Mouse (Mus musculus): ENCODE data around the gene Tfap4. TPM values are rescaled to one million over a fixed set of nuclear protein-coding genes. Genes with fewer than 3 reads are reported as not detected.

Tfap4 gene
- polyA plus RNA-seq, 2 experiments: 4.6 to 6.9 TPM

DNA sequence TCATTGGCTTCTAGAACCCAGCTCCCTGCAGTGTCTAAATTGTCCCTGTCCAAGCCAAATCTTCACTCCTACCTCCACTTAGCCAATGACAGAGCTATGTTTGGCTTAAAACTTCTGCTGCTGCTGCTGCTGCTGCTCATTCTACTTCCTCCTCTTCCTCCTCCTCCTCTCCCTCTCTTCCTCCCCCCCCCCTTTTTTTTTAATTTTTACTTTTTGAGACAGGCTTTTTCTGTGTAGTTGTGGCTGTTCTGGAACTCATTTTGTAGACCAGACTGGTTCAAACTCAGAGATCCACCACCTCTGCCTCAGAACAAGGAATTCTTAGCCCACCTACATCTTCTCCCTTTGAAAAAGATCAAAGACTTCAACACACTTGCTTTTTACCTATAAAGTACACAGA lies 57.1 kb downstream of the Tfap4 start:
- H3K27ac ChIP-seq: no peak overlapping the region
- TF ChIP-seq EP300 (IDR thresholded peaks at IDR 0.05; ENCODE audit: low read depth): no peak
- TF ChIP-seq CTCF (IDR thresholded peaks at IDR 0.05; ENCODE audit: low read depth): no peak
- H3K4me1 ChIP-seq (replicated peaks; ENCODE audit: control insufficient read depth in 2 of 2, insufficient read depth in 2 of 2, low read length in 1 of 2): peaks cover 0 to 2% of the 10 kb centered on the region in 2 experiments; a peak in 1 of 4 replicates
- no peaks in the 10 kb centered on the region for H3K27me3 ChIP-seq (ENCODE audit: control insufficient read depth, insufficient read depth, low read length)
- no peak overlapping the region for H3K4me2 ChIP-seq (ENCODE audit: low read depth)
- ATAC-seq (ENCODE audit: insufficient read depth): no peak
- DNase-seq (ENCODE audit: low read depth in 3 of 3, low spot score in 3 of 3): no peak
- H3K9me3 ChIP-seq (ENCODE audit: control insufficient read depth, low read length): no peaks in the 10 kb centered on the region
- H3K36me3 ChIP-seq (replicated peaks; ENCODE audit: control insufficient read depth, insufficient read depth, low read depth): no peaks in the 10 kb centered on the region
- H3K4me3 ChIP-seq (ENCODE audit: insufficient read depth in 1 of 2, low read depth in 2 of 2, low read length in 2 of 2): no peak overlapping the region
- no peak overlapping the region for H3K9ac ChIP-seq (replicated peaks)

- H3K4me2 ChIP-seq (ENCODE audit: low read depth): no peak overlapping the region
- no peaks in the 10 kb centered on the region for H3K36me3 ChIP-seq (replicated peaks; ENCODE audit: control insufficient read depth, insufficient read depth, low read depth)
- H3K27ac ChIP-seq: no peak overlapping the region
- TF ChIP-seq EP300 (IDR thresholded peaks at IDR 0.05; ENCODE audit: low read depth) (no peak), CTCF (IDR thresholded peaks at IDR 0.05; ENCODE audit: low read depth) (no peak)
- no peak overlapping the region for H3K4me3 ChIP-seq (ENCODE audit: insufficient read depth in 1 of 2, low read depth in 2 of 2, low read length in 2 of 2)
- WGBS (ENCODE audit: insufficient replicate concordance): 54% methylated on average over 3 of the region's 3 CpGs
- DNase-seq (ENCODE audit: low read depth in 3 of 3, low spot score in 3 of 3) (no peak), ATAC-seq (ENCODE audit: insufficient read depth) (no peak)
- H3K27me3 ChIP-seq (ENCODE audit: control insufficient read depth, insufficient read depth, low read length): no peaks in the 10 kb centered on the region
- no peaks in the 10 kb centered on the region for H3K9me3 ChIP-seq (ENCODE audit: control insufficient read depth, low read length)
- H3K4me1 ChIP-seq (replicated peaks; ENCODE audit: control insufficient read depth in 2 of 2, insufficient read depth in 2 of 2, low read length in 1 of 2): peaks cover 0 to 2% of the 10 kb centered on the region in 2 experiments; a peak in 1 of 4 replicates
- H3K9ac ChIP-seq (replicated peaks): no peak overlapping the region
These were observed 58.0 kb downstream of the Tfap4 start for GRCm38 (mm10) chr16:4501703-4502102.

DNA sequence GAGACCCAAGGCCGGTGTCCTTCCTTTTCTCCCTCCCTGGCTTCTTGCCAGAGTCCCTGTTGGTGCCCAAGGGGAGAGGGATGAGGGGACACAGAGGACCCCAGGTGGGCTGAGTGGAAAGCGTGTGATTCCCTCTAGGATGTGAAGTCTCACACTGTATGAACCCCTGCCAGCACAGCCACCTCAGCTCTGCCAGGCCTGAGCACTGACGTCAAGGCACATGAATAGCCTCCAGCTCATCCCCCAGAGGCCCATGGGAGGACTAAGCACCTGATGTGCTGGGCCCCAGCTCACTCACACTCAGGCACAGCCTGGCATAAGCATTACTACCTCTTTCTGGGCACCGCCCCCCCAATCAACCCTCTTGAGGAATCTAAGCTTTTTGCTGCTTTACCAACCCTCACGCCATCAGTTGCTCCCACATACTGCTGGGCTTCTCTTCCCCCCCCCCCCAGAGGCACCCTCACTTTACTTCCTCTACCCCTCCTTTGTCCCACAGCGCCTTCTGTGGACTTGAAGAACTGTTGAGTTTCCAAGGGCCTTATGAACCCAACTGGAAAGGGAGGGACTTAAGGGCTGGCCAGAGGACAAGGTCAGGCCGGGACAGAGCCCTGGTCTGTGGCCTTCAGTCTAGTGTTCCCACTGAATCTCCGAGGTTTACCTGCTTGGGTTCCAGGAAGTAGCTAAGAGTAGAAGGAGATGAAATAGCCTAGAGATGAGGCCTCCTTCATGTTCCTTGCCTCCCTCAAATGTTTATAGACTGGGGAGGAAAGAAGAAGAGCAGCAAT lies 58.9 kb downstream of the Tfap4 start:
- Histone ChIP-seq H3K9ac (replicated peaks) (no peak overlapping the region), H3K27me3 (ENCODE audit: control insufficient read depth, insufficient read depth, low read length) (no peaks in the 10 kb centered on the region), H3K36me3 (replicated peaks; ENCODE audit: control insufficient read depth, insufficient read depth, low read depth) (no peaks in the 10 kb centered on the region), H3K4me3 (ENCODE audit: insufficient read depth in 1 of 2, low read depth in 2 of 2, low read length in 2 of 2) (no peak overlapping the region), H3K9me3 (ENCODE audit: control insufficient read depth, low read length) (no peaks in the 10 kb centered on the region), H3K27ac (no peak overlapping the region), H3K4me2 (ENCODE audit: low read depth) (no peak overlapping the region), H3K4me1 (replicated peaks; ENCODE audit: control insufficient read depth in 2 of 2, insufficient read depth in 2 of 2, low read length in 1 of 2) (no peaks in the 10 kb centered on the region)
- no peak for TF ChIP-seq CTCF (IDR thresholded peaks at IDR 0.05; ENCODE audit: low read depth)
- TF ChIP-seq EP300 (IDR thresholded peaks at IDR 0.05; ENCODE audit: low read depth): no peak
- ATAC-seq (ENCODE audit: insufficient read depth): no peak
- WGBS (ENCODE audit: insufficient replicate concordance): 56% methylated on average over 8 of the region's 8 CpGs
- DNase-seq (ENCODE audit: low read depth in 3 of 3, low spot score in 3 of 3): no peak

DNA sequence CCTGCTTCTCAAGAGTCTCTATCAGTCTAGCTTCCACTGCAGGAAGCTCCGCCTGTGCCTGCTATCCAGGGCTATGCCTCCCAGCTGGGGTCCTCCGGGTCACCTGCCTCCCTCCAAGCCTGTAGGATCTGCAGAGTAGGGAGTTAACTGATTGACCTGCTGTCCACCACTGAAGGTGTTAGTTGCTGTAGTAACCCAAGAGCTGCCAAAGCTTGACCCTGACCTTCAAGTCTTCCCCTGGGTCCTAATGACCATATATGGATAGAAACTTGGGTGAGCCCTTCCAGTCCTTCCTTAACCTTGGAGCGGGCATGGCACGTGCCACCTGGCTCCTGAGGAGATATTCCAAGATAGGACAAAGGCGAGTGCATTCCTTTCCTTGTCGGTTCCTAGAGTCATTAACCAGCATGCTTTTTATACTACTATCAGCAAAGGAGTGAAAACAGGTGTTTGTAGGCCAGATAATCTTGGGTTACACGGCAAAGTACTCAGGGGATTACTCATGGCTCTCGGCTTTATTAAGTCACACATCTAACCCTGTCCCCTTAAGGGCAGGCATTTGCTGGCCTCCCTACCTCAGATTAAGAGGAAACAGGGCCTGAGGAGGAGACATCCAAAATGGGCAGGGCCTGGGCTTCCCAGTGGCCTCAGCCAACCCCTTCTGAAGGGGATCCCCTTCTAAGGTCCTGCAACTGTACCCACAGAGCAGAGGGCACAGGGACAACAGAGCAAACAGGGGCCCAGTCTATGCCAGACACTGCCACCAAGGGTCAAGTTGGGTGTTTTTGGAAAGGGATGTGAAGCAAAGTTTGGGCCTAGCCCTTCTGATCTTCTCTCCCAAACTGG lies 61.7 kb downstream of the Tfap4 start:
- no peak for DNase-seq (ENCODE audit: low read depth in 3 of 3, low spot score in 3 of 3)
- Histone ChIP-seq H3K4me2 (ENCODE audit: low read depth) (no peak overlapping the region), H3K4me1 (replicated peaks; ENCODE audit: control insufficient read depth in 2 of 2, insufficient read depth in 2 of 2, low read length in 1 of 2) (no peaks in the 10 kb centered on the region), H3K27ac (no peak overlapping the region), H3K9me3 (ENCODE audit: control insufficient read depth, low read length) (no peaks in the 10 kb centered on the region), H3K36me3 (replicated peaks; ENCODE audit: control insufficient read depth, insufficient read depth, low read depth) (no peaks in the 10 kb centered on the region), H3K9ac (replicated peaks) (no peak overlapping the region), H3K27me3 (ENCODE audit: control insufficient read depth, insufficient read depth, low read length) (no peaks in the 10 kb centered on the region), H3K4me3 (ENCODE audit: insufficient read depth in 1 of 2, low read depth in 2 of 2, low read length in 2 of 2) (no peak overlapping the region)
- TF ChIP-seq CTCF (IDR thresholded peaks at IDR 0.05; ENCODE audit: low read depth) (no peak), EP300 (IDR thresholded peaks at IDR 0.05; ENCODE audit: low read depth) (no peak)
- no peak for ATAC-seq (ENCODE audit: insufficient read depth)
- WGBS (ENCODE audit: insufficient replicate concordance): 57% methylated on average over 8 of the region's 8 CpGs

DNA sequence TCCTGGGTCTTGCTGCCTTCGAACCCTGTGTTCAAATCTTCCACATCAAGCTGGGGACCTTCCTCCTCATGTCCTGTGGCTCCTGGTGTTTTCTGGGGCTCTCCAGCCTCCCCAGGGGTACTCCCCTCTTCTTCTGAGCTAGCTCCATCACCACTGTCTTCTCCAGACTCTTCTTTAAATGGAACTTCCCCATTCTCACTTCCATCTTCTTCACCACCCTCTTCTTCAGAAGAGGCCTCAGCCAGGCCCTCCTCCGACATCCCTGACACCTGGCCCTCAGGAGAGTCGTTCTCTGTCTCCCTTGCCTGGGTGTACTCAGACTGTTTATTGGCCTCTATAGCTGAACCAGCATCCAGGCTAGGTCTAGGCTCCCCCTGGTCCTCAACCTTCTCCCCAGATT lies 63.2 kb downstream of the Tfap4 start:
- DNase-seq (ENCODE audit: low read depth in 3 of 3, low spot score in 3 of 3) (no peak), ATAC-seq (ENCODE audit: insufficient read depth) (no peak)
- 54% methylated on average over 3 of the region's 3 CpGs for WGBS (ENCODE audit: insufficient replicate concordance)
- no peak overlapping the region for H3K9ac ChIP-seq (replicated peaks)
- no peaks in the 10 kb centered on the region for H3K27me3 ChIP-seq (ENCODE audit: control insufficient read depth, insufficient read depth, low read length)
- H3K4me3 ChIP-seq (ENCODE audit: insufficient read depth in 1 of 2, low read depth in 2 of 2, low read length in 2 of 2): no peak overlapping the region
- TF ChIP-seq EP300 (IDR thresholded peaks at IDR 0.05; ENCODE audit: low read depth) (no peak), CTCF (IDR thresholded peaks at IDR 0.05; ENCODE audit: low read depth) (no peak)
- no peaks in the 10 kb centered on the region for H3K36me3 ChIP-seq (replicated peaks; ENCODE audit: control insufficient read depth, insufficient read depth, low read depth)
- H3K27ac ChIP-seq: no peak overlapping the region
- H3K4me1 ChIP-seq (replicated peaks; ENCODE audit: control insufficient read depth in 2 of 2, insufficient read depth in 2 of 2, low read length in 1 of 2): no peaks in the 10 kb centered on the region
- H3K4me2 ChIP-seq (ENCODE audit: low read depth): no peak overlapping the region
- H3K9me3 ChIP-seq (ENCODE audit: control insufficient read depth, low read length): no peaks in the 10 kb centered on the region

Measured in liver, embryonic 14.5 days (tissue).